Mouse (Mus musculus) lung, postnatal 0 days (tissue): Measurements from ENCODE around the gene Tmem136. TPM values are rescaled to one million over a fixed set of nuclear protein-coding genes. Genes with fewer than 3 reads are reported as not detected.

Experiments
- ATAC-seq: fragments of 200-750 bp; cut with Nextera tagmentation; 2 replicates; pipeline ENCODE4 v1.8.0; 2017; ENCODE audit warnings: moderate library complexity
- DNase-seq: peaks from one replicate; pipeline ENCODE4 v3.0.0-alpha.2; 2016; ENCODE audit warnings: low spot score
- H3K27ac ChIP-seq: fragments of 300-500 bp; sonication (generic); 2 replicates; pipeline ENCODE4 v1.5.1; 2014; ENCODE audit warnings: antibody characterized with exemption, mild to moderate bottlenecking, low read length, mixed read lengths
- H3K27me3 ChIP-seq: fragments of 300-500 bp; sonication (generic); replicated peaks from 2 replicates; pipeline ENCODE4 v1.6.1; 2014; ENCODE audit warnings: low read length, mixed read lengths; ENCODE audit not compliant: insufficient read depth
- H3K36me3 ChIP-seq: fragments of 300-500 bp; sonication (generic); 2 replicates; pipeline ENCODE4 v1.6.1; 2014; ENCODE audit warnings: low read length, mixed read lengths; ENCODE audit not compliant: insufficient read depth
- H3K4me1 ChIP-seq: fragments of 300-500 bp; sonication (generic); 2 replicates; pipeline ENCODE4 v1.6.1; 2014; ENCODE audit warnings: antibody characterized with exemption, low read depth, low read length, mixed read lengths; ENCODE audit not compliant: insufficient read depth
- H3K4me2 ChIP-seq: fragments of 300-500 bp; sonication (generic); replicated peaks from 2 replicates; pipeline ENCODE4 v1.6.1; 2014; ENCODE audit warnings: low read depth, mild to moderate bottlenecking, low read length, moderate library complexity, mixed read lengths
- H3K4me3 ChIP-seq: fragments of 300-500 bp; sonication (generic); 2 replicates; pipeline ENCODE4 v1.5.1; 2014; ENCODE audit warnings: low read depth, low read length
- H3K9ac ChIP-seq: fragments of 300-500 bp; sonication (generic); replicated peaks from 2 replicates; pipeline ENCODE4 v1.6.1; 2014; ENCODE audit warnings: low read depth, mild to moderate bottlenecking
- H3K9me3 ChIP-seq: fragments of 300-500 bp; sonication (generic); 2 replicates; pipeline ENCODE4 v1.6.1; 2016; ENCODE audit warnings: low read length, mixed read lengths
- CTCF ChIP-seq: IDR thresholded peaks from 2 replicates; pipeline ENCODE4 v1.5.1; 2016; ENCODE audit warnings: antibody characterized with exemption, mild to moderate bottlenecking
- EP300 ChIP-seq: IDR thresholded peaks from 2 replicates; pipeline ENCODE4 v1.6.1; 2016; ENCODE audit warnings: antibody characterized with exemption, mild to moderate bottlenecking, control low read depth
- WGBS: fragments of 180-500 bp; shearing (Covaris S2); extraction: QIAGEN DNeasy Blood & Tissue Kit; methylation state at CpG from one replicate; pipeline ENCODE4 v1.1.7; 2014; 5-methylcytosine and 5-hydroxymethylcytosine counted together
- polyA plus RNA-seq: library from polyadenylated mRNA; unstranded; fragments of >200 nt; fragmentation: Nextera tagmentation; extraction: Ambion mirVana; gene quantifications from 2 replicates; pipeline ENCODE4 v1.2.1, GENCODE M21; 2015

The Tmem136 gene
- polyA plus RNA-seq, 1 experiment from 2014 or later: 2.8 TPM

DNA sequence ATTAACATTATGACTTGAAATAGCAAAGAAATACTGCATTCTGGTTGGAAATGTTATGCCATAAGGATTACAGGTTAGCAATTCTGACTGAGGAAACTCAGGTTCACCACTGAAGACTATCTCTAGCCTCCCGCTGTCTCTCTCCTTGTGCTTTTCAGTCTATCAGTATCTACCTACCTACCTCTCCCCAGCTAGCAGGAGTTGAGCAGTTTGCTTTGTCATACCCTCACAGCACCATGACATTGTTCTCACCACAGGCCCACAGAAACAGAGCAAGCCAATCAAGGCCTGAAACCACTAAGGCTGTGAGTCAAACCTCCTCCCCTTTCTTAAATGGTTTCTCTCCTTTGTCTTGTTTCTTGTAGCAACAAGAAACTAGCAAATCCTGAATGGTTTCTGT is 41.8 kb downstream of the Tmem136 start:
- ATAC-seq: no peak
- WGBS: 100% methylated on average over 1 of the region's 1 CpGs
- no peak for TF ChIP-seq EP300
- no peak for TF ChIP-seq CTCF

DNA sequence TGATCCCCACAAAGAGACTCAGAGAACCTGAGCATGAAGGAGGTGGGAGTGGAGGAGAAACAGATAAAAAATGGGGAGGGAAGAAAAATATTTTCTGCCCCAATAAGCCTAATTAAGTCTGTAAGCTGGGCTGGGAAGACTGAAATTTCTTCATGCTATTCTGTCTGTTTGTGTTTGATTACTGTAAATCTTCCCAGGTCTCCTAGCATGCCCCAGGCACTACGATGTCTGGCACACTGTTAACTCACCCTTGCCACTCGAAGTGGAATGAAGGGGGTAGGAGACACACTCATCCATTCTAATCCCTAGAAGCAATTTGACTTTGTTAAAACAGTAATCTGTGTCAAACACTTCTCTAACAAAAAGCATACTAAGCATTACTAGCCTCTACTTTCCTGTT is 44.6 kb downstream of the Tmem136 start:
- H3K4me1 ChIP-seq: peaks cover 7% of the 10 kb centered on the region; the same call in 1 of the 2 replicates
- no peaks in the 10 kb centered on the region for H3K27me3 ChIP-seq
- no peak overlapping the region for H3K27ac ChIP-seq
- H3K36me3 ChIP-seq: no peaks in the 10 kb centered on the region
- no peak overlapping the region for H3K4me3 ChIP-seq
- DNase-seq (no peak), ATAC-seq (no peak)
- H3K9me3 ChIP-seq: no peaks in the 10 kb centered on the region
- H3K4me2 ChIP-seq: no peak overlapping the region
- no peak overlapping the region for H3K9ac ChIP-seq
- WGBS: 44% methylated on average over 2 of the region's 2 CpGs
- TF ChIP-seq EP300 (no peak), CTCF (no peak)

More for the DNA sequence above, 41.8 kb downstream of the Tmem136 start:
- DNase-seq: no peak
- H3K9ac ChIP-seq: no peak overlapping the region
- peaks cover 7% of the 10 kb centered on the region; the same call in 1 of the 2 replicates for H3K4me1 ChIP-seq
- no peak overlapping the region for H3K4me2 ChIP-seq
- H3K4me3 ChIP-seq: no peak overlapping the region
- no peak overlapping the region for H3K27ac ChIP-seq
- H3K9me3 ChIP-seq: no peaks in the 10 kb centered on the region
- H3K36me3 ChIP-seq: no peaks in the 10 kb centered on the region
- no peaks in the 10 kb centered on the region for H3K27me3 ChIP-seq

- no peaks in the 10 kb centered on the region for H3K27me3 ChIP-seq
- H3K4me2 ChIP-seq: no peak overlapping the region
- no peak for DNase-seq
- WGBS: 40% methylated on average over 4 of the region's 4 CpGs
- no peak overlapping the region for H3K4me3 ChIP-seq
- no peak overlapping the region for H3K27ac ChIP-seq
- H3K36me3 ChIP-seq: no peaks in the 10 kb centered on the region
- no peaks in the 10 kb centered on the region for H3K9me3 ChIP-seq
- H3K9ac ChIP-seq: no peak overlapping the region
- TF ChIP-seq EP300: no peak
- TF ChIP-seq CTCF: 0 out of 2 replicates have a peak, but pooled peaks have one; percentile 31
- peaks cover 7% of the 10 kb centered on the region; the same call in 1 of the 2 replicates for H3K4me1 ChIP-seq
- no peak for ATAC-seq
These were observed 45.2 kb downstream of the Tmem136 start for GRCm38 (mm10) chr9:43071176-43071575.

DNA sequence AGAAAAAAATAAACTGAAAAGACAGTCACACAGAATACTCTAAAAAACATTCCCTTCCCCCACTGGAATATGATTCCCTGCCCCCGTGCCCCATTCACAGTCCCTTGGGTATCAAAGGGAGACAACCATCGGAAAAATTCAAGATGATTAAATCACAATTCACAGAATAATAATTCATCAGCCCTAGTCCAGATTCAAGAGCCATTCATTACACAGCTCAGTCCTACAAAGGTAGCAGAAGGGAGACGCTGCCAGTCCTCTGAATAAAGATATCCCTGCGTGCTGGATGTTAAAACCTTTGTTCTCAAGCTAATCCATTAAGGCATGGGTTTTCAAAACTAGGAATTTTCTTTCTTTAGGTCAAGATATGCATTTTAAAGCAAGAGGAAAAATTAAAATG is 45.8 kb downstream of the Tmem136 start:
- Histone ChIP-seq H3K27ac (no peak overlapping the region), H3K27me3 (no peaks in the 10 kb centered on the region), H3K4me1 (peaks cover 7% of the 10 kb centered on the region; the same call in 1 of the 2 replicates), H3K9me3 (no peaks in the 10 kb centered on the region), H3K36me3 (no peaks in the 10 kb centered on the region), H3K9ac (no peak overlapping the region), H3K4me2 (no peak overlapping the region), H3K4me3 (no peak overlapping the region)
- ATAC-seq: no peak
- 73% methylated on average over 4 of the region's 4 CpGs for WGBS
- DNase-seq: no peak
- TF ChIP-seq EP300 (no peak), CTCF (no peak)

DNA sequence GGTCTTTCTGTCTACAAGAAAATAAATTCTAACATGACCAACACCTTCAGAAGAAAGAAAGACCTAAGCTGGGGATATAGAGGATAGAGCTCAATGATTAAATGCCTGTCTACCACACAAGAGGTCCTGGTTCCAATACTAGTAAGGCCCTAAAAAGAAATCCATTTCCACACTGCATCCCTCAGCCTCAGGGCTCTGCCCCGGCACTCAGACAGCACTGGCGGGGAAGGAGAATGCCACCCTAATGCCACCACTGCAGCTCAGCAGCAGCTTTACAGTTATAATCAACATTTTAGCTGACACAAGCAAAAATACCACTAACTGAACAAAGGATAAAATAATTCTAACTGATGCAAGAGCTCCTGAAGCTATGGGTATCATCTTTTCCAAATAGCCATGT is 46.2 kb downstream of the Tmem136 start:
- Histone ChIP-seq H3K4me2 (no peak overlapping the region), H3K9ac (no peak overlapping the region), H3K27me3 (no peaks in the 10 kb centered on the region), H3K27ac (no peak overlapping the region), H3K36me3 (no peaks in the 10 kb centered on the region), H3K4me1 (peaks cover 7% of the 10 kb centered on the region; the same call in 1 of the 2 replicates), H3K4me3 (no peak overlapping the region), H3K9me3 (no peaks in the 10 kb centered on the region)
- ATAC-seq (no peak), DNase-seq (no peak)
- TF ChIP-seq CTCF: no peak
- no peak for TF ChIP-seq EP300
- WGBS: 77% methylated on average over 2 of the region's 2 CpGs

DNA sequence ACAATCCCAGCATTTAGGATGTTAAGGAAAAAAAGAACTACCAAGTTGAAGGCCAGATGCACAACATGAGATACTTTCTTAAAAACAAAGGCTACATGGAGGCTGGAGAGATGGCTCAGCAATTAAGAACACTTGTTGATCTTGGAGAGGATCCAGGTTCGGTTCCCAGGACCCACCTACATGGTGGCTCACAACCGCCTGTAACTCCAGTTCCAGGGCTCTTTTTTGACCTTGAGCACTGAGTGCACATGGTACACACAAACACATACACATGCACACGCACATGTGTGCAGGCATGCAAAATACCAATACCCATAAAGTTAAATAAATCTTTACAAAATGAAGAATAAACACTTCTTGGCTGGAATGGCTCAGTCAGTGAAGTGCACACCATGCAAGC is 48.5 kb downstream of the Tmem136 start:
- no peak overlapping the region for H3K9ac ChIP-seq
- no peak overlapping the region for H3K4me3 ChIP-seq
- DNase-seq: no peak
- H3K36me3 ChIP-seq: no peaks in the 10 kb centered on the region
- no peak for ATAC-seq
- no peaks in the 10 kb centered on the region for H3K27me3 ChIP-seq
- H3K9me3 ChIP-seq: no peaks in the 10 kb centered on the region
- WGBS: 56% methylated on average over 3 of the region's 3 CpGs
- no peak overlapping the region for H3K4me2 ChIP-seq
- H3K4me1 ChIP-seq: peaks cover 7% of the 10 kb centered on the region; the same call in 1 of the 2 replicates
- TF ChIP-seq EP300: no peak
- TF ChIP-seq CTCF: no peak
- H3K27ac ChIP-seq: no peak overlapping the region

- no peaks in the 10 kb centered on the region for H3K9me3 ChIP-seq
- H3K4me3 ChIP-seq: no peak overlapping the region
- 86% methylated on average over 4 of the region's 4 CpGs for WGBS
- H3K27ac ChIP-seq: no peak overlapping the region
- H3K4me1 ChIP-seq: peaks cover 5% of the 10 kb centered on the region; the same call in 1 of the 2 replicates
- H3K9ac ChIP-seq: no peak overlapping the region
- no peaks in the 10 kb centered on the region for H3K27me3 ChIP-seq
- ATAC-seq (no peak), DNase-seq (no peak)
- no peaks in the 10 kb centered on the region for H3K36me3 ChIP-seq
- TF ChIP-seq CTCF (no peak), EP300 (no peak)
- H3K4me2 ChIP-seq: no peak overlapping the region
These were observed 51.1 kb downstream of the Tmem136 start for GRCm38 (mm10) chr9:43065231-43065630.
